Mouse (Mus musculus) limb, embryonic 11.5 days (tissue): ENCODE data around the gene Raet1e. TPM values are rescaled to one million over a fixed set of nuclear protein-coding genes. Genes with fewer than 3 reads are reported as not detected.
"Not testable (repeated sequence)": the region's sequence is repeated elsewhere in the genome, so short reads cannot be mapped to it uniquely, and the experiment has no call there.

Experiments used
- ATAC-seq: fragments of 200-750 bp; cut with Nextera tagmentation; 2 replicates; pipeline ENCODE4 v1.8.0; 2017; ENCODE audit warnings: low read depth; ENCODE audit not compliant: insufficient number of reproducible peaks, low FRiP score, low TSS enrichment
- DNase-seq: peaks from one replicate; pipeline ENCODE4 v3.0.0-alpha.2; 2015; ENCODE audit warnings: low spot score
- H3K27ac ChIP-seq: fragments of 300-500 bp; sonication (generic); replicated peaks from 2 replicates; pipeline ENCODE4 v1.5.1; 2014; ENCODE audit warnings: low read depth, mild to moderate bottlenecking, low read length
- H3K27me3 ChIP-seq: fragments of 300-500 bp; sonication (generic); 2 replicates; pipeline ENCODE4 v1.6.1; 2014; ENCODE audit warnings: mild to moderate bottlenecking, low read length, mixed read lengths; ENCODE audit not compliant: control insufficient read depth, insufficient read depth
- H3K36me3 ChIP-seq: fragments of 300-500 bp; sonication (generic); 2 replicates; pipeline ENCODE4 v1.6.1; 2014; ENCODE audit warnings: mild to moderate bottlenecking, low read length, moderate library complexity, mixed read lengths; ENCODE audit not compliant: control insufficient read depth, insufficient read depth
- H3K4me1 ChIP-seq: fragments of 300-500 bp; sonication (generic); 2 replicates; pipeline ENCODE4 v1.6.1; 2014; ENCODE audit warnings: low read length, mixed read lengths; ENCODE audit not compliant: control insufficient read depth, insufficient read depth
- H3K4me2 ChIP-seq: fragments of 300-500 bp; sonication (generic); 2 replicates; pipeline ENCODE4 v1.6.1; 2014; ENCODE audit warnings: low read depth, mild to moderate bottlenecking, moderate library complexity; ENCODE audit not compliant: severe bottlenecking
- H3K4me3 ChIP-seq: fragments of 300-500 bp; sonication (generic); 2 replicates; pipeline ENCODE4 v1.5.1; 2014; ENCODE audit warnings: low read depth, low read length
- H3K9ac ChIP-seq: fragments of 300-500 bp; sonication (generic); 2 replicates; pipeline ENCODE4 v1.6.1; 2014; ENCODE audit warnings: mild to moderate bottlenecking, low read length
- H3K9me3 ChIP-seq: fragments of 300-500 bp; sonication (generic); 2 replicates; pipeline ENCODE4 v1.6.1; 2016; ENCODE audit warnings: low read length; ENCODE audit not compliant: control insufficient read depth
- WGBS: fragments of 180-500 bp; shearing (Covaris S2); extraction: QIAGEN DNeasy Blood & Tissue Kit; methylation state at CpG from one replicate; pipeline ENCODE4 v1.1.7; 2014; 5-methylcytosine and 5-hydroxymethylcytosine counted together
- polyA plus RNA-seq: library from polyadenylated mRNA; unstranded; fragments of >200 nt; fragmentation: Nextera tagmentation; extraction: Ambion mirVana; gene quantifications from 2 replicates; pipeline ENCODE4 v1.2.1, GENCODE M21; 2014

Raet1e gene
- polyA plus RNA-seq, 1 experiment from 2014 or later: 14.3 TPM

GRCm38 (mm10) chr10:22223474-22224349 is 65.3 kb downstream of the Raet1e start:
- H3K27me3 ChIP-seq, DNase-seq, H3K4me1 ChIP-seq, H3K36me3 ChIP-seq, ATAC-seq, H3K27ac ChIP-seq, H3K4me2 ChIP-seq, H3K4me3 ChIP-seq, H3K9me3 ChIP-seq, H3K9ac ChIP-seq: not testable (repeated sequence)
- WGBS: no CpG with 5 or more reads among the region's 7 CpGs

GRCm38 (mm10) chr10:22265060-22265459 is 106.7 kb downstream of the Raet1e start:
- ATAC-seq (no peak), DNase-seq (no peak)
- Histone ChIP-seq H3K27ac (no peak overlapping the region), H3K27me3 (no peaks in the 10 kb centered on the region), H3K9me3 (peaks cover 3% of the 10 kb centered on the region; the same call in 1 of the 2 replicates), H3K4me1 (no peaks in the 10 kb centered on the region), H3K4me3 (no peak overlapping the region), H3K4me2 (no peak overlapping the region), H3K9ac (no peak overlapping the region), H3K36me3 (no peaks in the 10 kb centered on the region)
- WGBS: 92% methylated on average over 8 of the region's 8 CpGs

DNA sequence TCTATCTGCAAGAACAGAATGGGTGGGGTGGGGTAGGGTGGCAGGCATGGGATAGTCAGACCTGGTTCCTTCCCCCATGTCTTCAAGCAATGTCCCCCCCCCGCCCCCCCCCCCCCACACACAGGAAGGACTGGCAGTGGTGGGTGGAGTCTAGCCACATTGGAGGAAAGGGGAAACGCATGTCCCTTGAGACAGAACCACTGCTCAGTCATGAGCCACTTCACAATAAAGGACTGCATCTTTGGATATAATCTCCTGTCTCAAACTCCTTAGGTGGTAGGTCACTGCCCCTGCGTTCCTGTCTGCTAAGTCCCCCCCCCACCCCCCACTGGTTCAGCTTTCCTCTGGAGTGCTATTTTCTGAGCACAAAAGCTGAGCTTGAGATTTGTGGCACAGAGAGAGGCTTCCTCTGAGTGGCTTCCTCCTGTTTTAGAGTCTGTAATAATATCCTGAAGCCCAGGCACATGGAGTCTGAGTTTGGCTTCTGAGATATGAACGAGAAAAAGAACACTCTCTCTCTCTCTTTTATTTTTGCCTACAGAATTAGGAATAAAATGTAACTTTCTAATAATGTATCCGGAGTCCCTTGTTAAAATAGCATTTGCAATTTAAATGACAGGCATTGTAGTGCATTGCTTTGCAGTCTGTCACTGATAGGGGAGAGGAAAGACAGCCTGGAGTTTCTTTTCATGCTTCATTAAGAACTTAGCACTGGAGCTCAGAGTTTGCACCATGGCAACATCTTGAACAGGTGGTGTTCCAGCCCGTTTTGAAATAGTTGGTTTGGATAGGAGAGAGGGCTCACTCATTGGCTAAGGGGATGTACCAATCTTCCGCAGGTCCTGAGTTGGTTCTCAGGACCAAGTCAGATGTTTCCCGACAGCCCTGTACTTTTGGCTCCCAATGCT is 112.8 kb downstream of the Raet1e start:
- not testable (repeated sequence) for H3K4me1 ChIP-seq, H3K27me3 ChIP-seq, DNase-seq, H3K36me3 ChIP-seq, H3K9me3 ChIP-seq, H3K9ac ChIP-seq, ATAC-seq, H3K4me3 ChIP-seq, H3K27ac ChIP-seq, H3K4me2 ChIP-seq
- WGBS: 52% methylated on average over 7 of the region's 8 CpGs

DNA sequence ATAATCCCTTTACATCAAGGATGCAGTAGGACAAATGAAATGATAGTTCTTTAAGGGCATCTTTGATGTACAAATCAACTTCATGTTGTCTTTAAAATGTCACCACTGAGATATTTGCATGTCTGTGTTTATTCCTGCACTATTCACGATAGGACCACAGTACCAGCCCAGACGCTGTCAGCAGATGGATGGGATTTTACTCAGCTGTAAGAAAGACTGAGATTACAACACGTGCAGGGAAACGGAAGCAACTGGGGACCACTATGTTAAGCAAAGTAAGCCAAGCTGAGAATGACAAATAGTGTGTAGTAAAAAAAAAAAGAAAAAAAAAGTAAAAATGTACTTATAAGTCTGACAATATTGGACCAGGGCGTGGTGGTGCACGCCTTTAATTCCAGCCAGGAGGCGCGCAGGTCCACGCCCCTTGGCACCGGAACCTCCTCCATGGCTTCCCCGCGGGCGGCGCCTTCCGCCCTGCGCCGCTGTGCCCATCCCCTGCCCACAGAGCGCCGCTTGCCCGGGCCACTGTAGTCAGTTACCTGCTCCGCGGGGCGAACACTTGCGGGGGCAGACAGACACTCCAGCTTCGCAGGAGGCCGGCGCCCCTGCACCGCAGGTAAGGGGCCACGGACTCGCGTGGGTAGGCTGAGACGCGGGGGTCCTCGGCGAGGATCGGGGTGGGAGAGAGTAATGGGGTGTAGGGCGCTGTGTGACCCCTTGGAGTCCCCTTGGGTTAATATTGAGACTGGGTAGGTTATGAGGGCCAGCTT is 114.7 kb downstream of the Raet1e start:
- H3K36me3 ChIP-seq, H3K9me3 ChIP-seq, H3K27me3 ChIP-seq, H3K9ac ChIP-seq, ATAC-seq, H3K4me1 ChIP-seq, H3K27ac ChIP-seq: not testable (repeated sequence)
- H3K4me3 ChIP-seq: peak overlapping the region; percentile 42
- peak overlapping the region; percentile 77 for H3K4me2 ChIP-seq
- 2% methylated on average over 34 of the region's 37 CpGs for WGBS
- peak; percentile 47 for DNase-seq

GRCm38 (mm10) chr10:22273684-22274305 is 115.4 kb downstream of the Raet1e start:
- Histone ChIP-seq H3K9me3 (no peaks in the 10 kb centered on the region), H3K27ac (no peak overlapping the region), H3K4me3 (peak overlapping the region; percentile 42), H3K4me2 (peak overlapping the region; percentile 77), H3K9ac (no peak overlapping the region), H3K4me1 (no peaks in the 10 kb centered on the region), H3K27me3 (peaks cover 9% of the 10 kb centered on the region), H3K36me3 (no peaks in the 10 kb centered on the region)
- WGBS: 1% methylated on average over 41 of the region's 41 CpGs
- ATAC-seq: no peak
- DNase-seq: peak; percentile 52

- no peak overlapping the region for H3K9ac ChIP-seq
- ATAC-seq (no peak), DNase-seq (peak; percentile 36)
- peak overlapping the region; percentile 42 for H3K4me3 ChIP-seq
- H3K27me3 ChIP-seq: peaks cover 9% of the 10 kb centered on the region
- 3% methylated on average over 19 of the region's 19 CpGs for WGBS
- H3K36me3 ChIP-seq: no peaks in the 10 kb centered on the region
- peak overlapping the region; percentile 77 for H3K4me2 ChIP-seq
- no peak overlapping the region for H3K27ac ChIP-seq
- no peaks in the 10 kb centered on the region for H3K9me3 ChIP-seq
- H3K4me1 ChIP-seq: no peaks in the 10 kb centered on the region
Measured at GRCm38 (mm10) chr10:22274445-22275057, 116.2 kb downstream of the Raet1e start.

GRCm38 (mm10) chr10:22278468-22278867 is 120.1 kb downstream of the Raet1e start:
- 88% methylated on average over 2 of the region's 2 CpGs for WGBS
- DNase-seq, H3K27ac ChIP-seq, H3K4me1 ChIP-seq, H3K4me2 ChIP-seq, H3K9me3 ChIP-seq, H3K36me3 ChIP-seq, H3K9ac ChIP-seq, H3K27me3 ChIP-seq, H3K4me3 ChIP-seq, ATAC-seq: not testable (repeated sequence)
